Comparison of ENCODE assay signal across 9 mouse cellular contexts in genomic region chr6:91842897-91843627, GRCm38 (mm10). TPM values are rescaled to one million over a fixed set of nuclear protein-coding genes. Genes with fewer than 3 reads are reported as not detected.
DNase-seq lines count a peak whose midpoint lies in the region; ATAC-seq and TF ChIP-seq lines count a peak whose summit lies in the region.
"Had no signal": no experiment of that assay in that cellular context is flagged by ENCODE, and none has a peak within 500 bp of the region (broad histone marks: within the 10 kb centered on the region; RNA-seq: fewer than 3 reads in every experiment).

No protein-coding gene starts in this region.

- ATAC-seq in heart, embryonic 13.5 days (ENCODE audit: extremely low read depth, insufficient number of reproducible peaks, low FRiP score, low TSS enrichment) = no peak
- no peak for ATAC-seq in heart, embryonic 14.5 days (ENCODE audit: insufficient number of reproducible peaks, insufficient read depth, low FRiP score, low read depth)

- H3K9ac ChIP-seq in heart, embryonic 13.5 days = peak overlapping the region; percentile 55
- H3K9ac ChIP-seq in heart, embryonic 14.5 days (ENCODE audit: low read length) = no peak overlapping the region

- H3K9me3 ChIP-seq in heart, embryonic 13.5 days = no peaks in the 10 kb centered on the region
- no peaks in the 10 kb centered on the region for H3K9me3 ChIP-seq in heart, embryonic 14.5 days (ENCODE audit: control insufficient read depth, low read length)
- no peaks in the 10 kb centered on the region for H3K9me3 ChIP-seq in midbrain, embryonic 10.5 days (replicated peaks)

- WGBS in heart, embryonic 13.5 days = 2% methylated on average over 46 of the region's 46 CpGs
- WGBS in heart, embryonic 14.5 days = 3% methylated on average over 38 of the region's 46 CpGs
- 4% methylated on average over 45 of the region's 46 CpGs for WGBS in midbrain, embryonic 10.5 days

- no peak for DNase-seq in heart, postnatal 25 days (ENCODE audit: low spot score)
- DNase-seq in brain, embryonic 14.5 days (ENCODE audit: low read depth) = peak; percentile 23
- no peak for DNase-seq in midbrain, embryonic 10.5 days (ENCODE audit: low spot score)
- no peak for DNase-seq in T-cell, adult 2 months (ENCODE audit: low spot score)
- DNase-seq in layer of hippocampus, postnatal 14 days (ENCODE audit: low spot score in 2 of 2) = no peak
- DNase-seq in kidney, adult 18-20 months = no peak
- DNase-seq: thymus, adult 2 months had no signal

- peak overlapping the region; percentile 53 for H3K4me3 ChIP-seq in heart, embryonic 13.5 days
- H3K4me3 ChIP-seq in heart, embryonic 14.5 days (ENCODE audit: control insufficient read depth in 1 of 2, insufficient read depth in 1 of 2, low read depth in 1 of 2, low read length in 2 of 2) = peak overlapping the region; percentile 36 to 45
- H3K4me3 ChIP-seq in midbrain, embryonic 10.5 days = peak overlapping the region; percentile 69

- TF ChIP-seq POLR2A in brain, embryonic 14.5 days (IDR thresholded peaks at IDR 0.05; ENCODE audit: borderline replicate concordance, extremely low read depth, insufficient read depth, insufficient read length, poor library complexity, severe bottlenecking) = no peak

- no peak overlapping the region for H3K27ac ChIP-seq in heart, embryonic 13.5 days (replicated peaks)
- no peak overlapping the region for H3K27ac ChIP-seq in heart, embryonic 14.5 days (replicated peaks in 1 of 2; ENCODE audit: control insufficient read depth in 1 of 2, insufficient read depth in 1 of 2, low read depth in 2 of 2, low read length in 2 of 2)
- peak overlapping the region; percentile 70; the same call in 1 of the 2 replicates for H3K27ac ChIP-seq in midbrain, embryonic 10.5 days (replicated peaks)

- no peaks in the 10 kb centered on the region for H3K36me3 ChIP-seq in heart, embryonic 13.5 days
- no peaks in the 10 kb centered on the region for H3K36me3 ChIP-seq in heart, embryonic 14.5 days (ENCODE audit: control insufficient read depth, insufficient read depth, low read length)
- no peaks in the 10 kb centered on the region for H3K36me3 ChIP-seq in midbrain, embryonic 10.5 days

- peak overlapping the region; percentile 74 for H3K4me2 ChIP-seq in heart, embryonic 13.5 days
- H3K4me2 ChIP-seq in heart, embryonic 14.5 days (ENCODE audit: low read length) = peak overlapping the region; percentile 76

- TF ChIP-seq CTCF in brain, embryonic 14.5 days (IDR thresholded peaks at IDR 0.05; ENCODE audit: borderline replicate concordance, extremely low read depth, insufficient read depth, insufficient read length) = no peak

- peaks cover 91% of the 10 kb centered on the region for H3K27me3 ChIP-seq in heart, embryonic 13.5 days (replicated peaks)
- H3K27me3 ChIP-seq in heart, embryonic 14.5 days (ENCODE audit: control insufficient read depth, insufficient read depth, low read length) = peaks cover 83% of the 10 kb centered on the region
- peaks cover 74% of the 10 kb centered on the region for H3K27me3 ChIP-seq in midbrain, embryonic 10.5 days (ENCODE audit: low read depth, poor library complexity, severe bottlenecking)

- intact Hi-C loops in heart, postnatal 25 days (cut with DNase I) = no loop called here

- peaks cover 6% of the 10 kb centered on the region for H3K4me1 ChIP-seq in heart, embryonic 13.5 days
- H3K4me1 ChIP-seq in heart, embryonic 14.5 days (ENCODE audit: control insufficient read depth in 2 of 2, insufficient read depth in 2 of 2, low read length in 2 of 2) = peaks cover 0 to 4% of the 10 kb centered on the region in 2 experiments; a peak in 1 of 4 replicates
- peaks cover 33% of the 10 kb centered on the region for H3K4me1 ChIP-seq in midbrain, embryonic 10.5 days

RNA-seq across cellular contexts. Expression of gene Grip2, which starts 16.0 kb away (rescaled TPM):
- polyA plus RNA-seq in heart, embryonic 13.5 days (2015; fragmentation: Nextera tagmentation; extraction: Ambion mirVana) = 6.7 and 7.4 TPM in 2 replicates
- 10 to 100 TPM; 12.3 to 17.4 TPM for total RNA-seq in heart, postnatal 25 days (2021)
- 18.6 and 21.0 TPM in 2 replicates for polyA plus RNA-seq in brain, embryonic 14.5 days (2012; rRNA removed)
- 6.7 and 7.8 TPM in 2 replicates for polyA plus RNA-seq in heart, embryonic 14.5 days (2014; fragmentation: Nextera tagmentation; extraction: Ambion mirVana)
- 0.28 and 0.70 TPM in 2 replicates for polyA plus RNA-seq in midbrain, embryonic 10.5 days (2016; fragmentation: Nextera tagmentation; extraction: Ambion mirVana)
- 1 to 10 TPM; 7.9 to 9.6 TPM for total RNA-seq in layer of hippocampus, postnatal 14 days (2021)

RNA-seq across cellular contexts. Expression of gene Ccdc174, which starts 34.8 kb away (rescaled TPM):
- polyA plus RNA-seq in heart, embryonic 13.5 days (2015; fragmentation: Nextera tagmentation; extraction: Ambion mirVana) = 22.3 and 24.0 TPM in 2 replicates
- 10 to 100 TPM in 1 of 2 experiments, 1 to 10 TPM in 1; 9.1 to 11.2 TPM for total RNA-seq in heart, postnatal 25 days (2021)
- polyA plus RNA-seq in brain, embryonic 14.5 days (2012; rRNA removed) = 17.9 and 20.5 TPM in 2 replicates
- 20.9 and 22.0 TPM in 2 replicates for polyA plus RNA-seq in heart, embryonic 14.5 days (2014; fragmentation: Nextera tagmentation; extraction: Ambion mirVana)
- polyA plus RNA-seq in midbrain, embryonic 10.5 days (2016; fragmentation: Nextera tagmentation; extraction: Ambion mirVana) = 36.0 and 37.5 TPM in 2 replicates
- total RNA-seq in layer of hippocampus, postnatal 14 days (2021) = 10 to 100 TPM; 21.6 to 25.3 TPM

RNA-seq across cellular contexts. Expression of gene 4930590J08Rik, which starts 59.5 kb away (rescaled TPM):
- polyA plus RNA-seq in heart, embryonic 13.5 days (2015; fragmentation: Nextera tagmentation; extraction: Ambion mirVana) = 0.15 and 0.27 TPM in 2 replicates
- total RNA-seq in heart, postnatal 25 days (2021) = under 1 TPM; 0.55 to 0.67 TPM
- 2.9 and 4.4 TPM in 2 replicates for polyA plus RNA-seq in brain, embryonic 14.5 days (2012; rRNA removed)
- 0.28 and 0.72 TPM in 2 replicates for polyA plus RNA-seq in heart, embryonic 14.5 days (2014; fragmentation: Nextera tagmentation; extraction: Ambion mirVana)
- polyA plus RNA-seq in midbrain, embryonic 10.5 days (2016; fragmentation: Nextera tagmentation; extraction: Ambion mirVana) = 0.34 and 0.41 TPM in 2 replicates
- total RNA-seq in layer of hippocampus, postnatal 14 days (2021) = 1 to 10 TPM; 1.9 to 3.0 TPM
